Mouse (Mus musculus): ENCODE measurements at regions not wholly inside any gene's neighbourhood (a gene's known extent, or its start where the extent isn't known, plus 50 kb on each side); places are given as distances from the start of the nearest gene placed in this dataset.

- Histone ChIP-seq H3K4me2 (replicated peaks) (no peak overlapping the region), H3K27ac (no peak overlapping the region), H3K4me3 (replicated peaks) (no peak overlapping the region), H3K9me3 (no peaks in the 10 kb centered on the region), H3K27me3 (no peaks in the 10 kb centered on the region), H3K36me3 (no peaks in the 10 kb centered on the region), H3K4me1 (replicated peaks) (peaks cover 2% of the 10 kb centered on the region; the same call in 1 of the 2 replicates), H3K9ac (replicated peaks) (no peak overlapping the region)
- ATAC-seq, result no peak
- WGBS, result 91% methylated on average over 5 of the region's 5 CpGs
Observed at GRCm38 (mm10) chr1:159150351-159150750, 81.8 kb upstream of the Cop1 start.

GRCm38 (mm10) chr1:159156428-159156827 lies 75.7 kb upstream of the Cop1 start:
- no peaks in the 10 kb centered on the region for H3K4me1 ChIP-seq (replicated peaks)
- no peaks in the 10 kb centered on the region for H3K36me3 ChIP-seq
- no peaks in the 10 kb centered on the region for H3K9me3 ChIP-seq
- H3K9ac ChIP-seq (replicated peaks), result no peak overlapping the region
- H3K27ac ChIP-seq, result no peak overlapping the region
- no peak overlapping the region for H3K4me2 ChIP-seq (replicated peaks)
- 70% methylated on average over 3 of the region's 3 CpGs for WGBS
- no peak overlapping the region for H3K4me3 ChIP-seq (replicated peaks)
- H3K27me3 ChIP-seq, result no peaks in the 10 kb centered on the region
- ATAC-seq, result no peak

- Histone ChIP-seq H3K9ac (replicated peaks) (no peak overlapping the region), H3K9me3 (no peaks in the 10 kb centered on the region), H3K36me3 (no peaks in the 10 kb centered on the region), H3K4me1 (replicated peaks) (no peaks in the 10 kb centered on the region), H3K27me3 (no peaks in the 10 kb centered on the region), H3K4me3 (replicated peaks) (no peak overlapping the region), H3K27ac (no peak overlapping the region), H3K4me2 (replicated peaks) (no peak overlapping the region)
- no peak for ATAC-seq
- 88% methylated on average over 8 of the region's 8 CpGs for WGBS
Observed at GRCm38 (mm10) chr1:159160035-159160960, 71.8 kb upstream of the Cop1 start.

- Histone ChIP-seq H3K36me3 (no peaks in the 10 kb centered on the region), H3K27me3 (no peaks in the 10 kb centered on the region), H3K4me2 (replicated peaks) (no peak overlapping the region), H3K9ac (replicated peaks) (no peak overlapping the region), H3K9me3 (no peaks in the 10 kb centered on the region), H3K4me1 (replicated peaks) (no peaks in the 10 kb centered on the region), H3K27ac (no peak overlapping the region), H3K4me3 (replicated peaks) (no peak overlapping the region)
- ATAC-seq, result no peak
- 70% methylated on average over 4 of the region's 4 CpGs for WGBS
Observed at GRCm38 (mm10) chr1:159163113-159163885, 68.8 kb upstream of the Cop1 start.

GRCm38 (mm10) chr1:159182031-159182430 lies 50.1 kb upstream of the Cop1 start:
- H3K9me3 ChIP-seq, result no peaks in the 10 kb centered on the region
- H3K4me1 ChIP-seq (replicated peaks), result no peaks in the 10 kb centered on the region
- no peak overlapping the region for H3K27ac ChIP-seq
- H3K36me3 ChIP-seq, result no peaks in the 10 kb centered on the region
- no peaks in the 10 kb centered on the region for H3K27me3 ChIP-seq
- H3K4me3 ChIP-seq (replicated peaks), result no peak overlapping the region
- no peak overlapping the region for H3K9ac ChIP-seq (replicated peaks)
- H3K4me2 ChIP-seq (replicated peaks), result no peak overlapping the region
- no peak for ATAC-seq
